Mouse (Mus musculus): Measurements from ENCODE around the gene Cep89. TPM values are rescaled to one million over a fixed set of nuclear protein-coding genes. Genes with fewer than 3 reads are reported as not detected.

Gene Cep89
- polyA plus RNA-seq (2014; fragmentation: Nextera tagmentation; extraction: Ambion mirVana) = 39.6 and 46.6 TPM in 2 replicates

GRCm38 (mm10) chr7:35396542-35397168 lies at the start of gene Cep89, which contains the start of gene Faap24:
Gene Cep89 (plus strand): TSS chr7:35397035.
Gene Faap24 (minus strand): TSS chr7:35396836.
- Histone ChIP-seq H3K4me2 (replicated peaks; ENCODE audit: low read depth, low read length) (peak within 1 kb of the TSS; percentile 91), H3K27me3 (ENCODE audit: control insufficient read depth, insufficient read depth, low read length) (no peaks in the 10 kb centered on the region), H3K4me3 (ENCODE audit: low read depth, low read length) (peak within 1 kb of the TSS; percentile 55), H3K27ac (ENCODE audit: low read length) (0 out of 2 replicates have a peak within 1 kb of the TSS, but pooled peaks have one; percentile 8), H3K9me3 (ENCODE audit: control insufficient read depth, low read depth, low read length) (no peaks in the 10 kb centered on the region), H3K9ac (replicated peaks; ENCODE audit: low read depth, low read length) (peak within 1 kb of the TSS; percentile 43), H3K4me1 (ENCODE audit: control insufficient read depth, insufficient read depth, low read length) (peaks cover 12% of the 10 kb centered on the region), H3K36me3 (ENCODE audit: control insufficient read depth, insufficient read depth, low read length) (peaks cover 17% of the 10 kb centered on the region; the same call in 1 of the 2 replicates)
- peak; percentile 97 for ATAC-seq (ENCODE audit: insufficient number of reproducible peaks, insufficient read depth, low FRiP score, low read depth)
- under 1% methylated on average over 28 of the region's 28 CpGs for WGBS

DNA sequence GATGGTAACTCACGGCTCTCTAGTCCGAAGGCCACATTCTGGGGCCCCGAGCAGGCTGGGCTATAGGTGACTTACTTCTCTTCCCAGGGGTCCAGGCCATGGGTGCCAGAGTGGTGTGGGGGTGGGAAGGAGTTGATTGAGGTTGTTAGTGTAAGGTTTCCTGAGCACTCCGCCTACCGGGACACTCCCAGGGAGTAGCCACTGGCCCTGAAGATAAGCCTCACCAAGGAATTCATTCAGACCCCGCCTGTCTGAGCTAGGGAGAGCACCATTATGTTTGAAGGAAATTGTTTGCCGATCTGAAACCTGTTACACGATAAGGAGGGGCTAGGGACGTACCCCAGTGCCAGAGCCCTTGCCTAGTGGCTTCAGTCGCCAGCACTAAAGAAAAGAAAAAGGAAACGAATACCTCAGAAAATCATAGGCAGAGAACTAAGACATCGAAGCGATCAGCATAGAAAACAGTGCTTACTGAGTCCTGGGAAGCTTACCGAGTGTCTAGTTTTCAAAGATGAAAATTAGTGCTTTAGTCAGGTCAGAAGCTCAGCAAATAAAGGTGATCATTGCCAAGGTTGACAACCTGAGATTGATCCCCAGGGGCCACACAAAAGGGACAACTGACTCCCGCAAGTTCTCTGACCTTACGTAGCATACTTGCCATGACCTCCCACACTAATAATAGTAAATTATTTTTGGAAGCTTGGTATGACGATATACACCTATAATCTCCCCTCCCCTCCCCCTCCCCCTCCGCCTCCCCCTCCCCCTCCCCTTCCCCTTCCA lies 48.7 kb upstream of the Cep89 start:
- no peaks in the 10 kb centered on the region for H3K9me3 ChIP-seq (ENCODE audit: control insufficient read depth, low read depth, low read length)
- no peaks in the 10 kb centered on the region for H3K27me3 ChIP-seq (ENCODE audit: control insufficient read depth, insufficient read depth, low read length)
- H3K4me3 ChIP-seq (ENCODE audit: low read depth, low read length) = no peak overlapping the region
- no peaks in the 10 kb centered on the region for H3K4me1 ChIP-seq (ENCODE audit: control insufficient read depth, insufficient read depth, low read length)
- H3K9ac ChIP-seq (replicated peaks; ENCODE audit: low read depth, low read length) = no peak overlapping the region
- peak overlapping the region; percentile 61; the same call in 1 of the 2 replicates for H3K27ac ChIP-seq (ENCODE audit: low read length)
- ATAC-seq (ENCODE audit: insufficient number of reproducible peaks, insufficient read depth, low FRiP score, low read depth) = peak; percentile 82
- H3K4me2 ChIP-seq (replicated peaks; ENCODE audit: low read depth, low read length) = 0 out of 2 replicates have a peak overlapping the region, but pooled peaks have one; percentile 1
- no peaks in the 10 kb centered on the region for H3K36me3 ChIP-seq (ENCODE audit: control insufficient read depth, insufficient read depth, low read length)
- WGBS = 45% methylated on average over 18 of the region's 18 CpGs

GRCm38 (mm10) chr7:35349022-35349421 lies 47.8 kb upstream of the Cep89 start:
- Histone ChIP-seq H3K27me3 (ENCODE audit: control insufficient read depth, insufficient read depth, low read length) (no peaks in the 10 kb centered on the region), H3K9ac (replicated peaks; ENCODE audit: low read depth, low read length) (no peak overlapping the region), H3K4me3 (ENCODE audit: low read depth, low read length) (no peak overlapping the region), H3K9me3 (ENCODE audit: control insufficient read depth, low read depth, low read length) (no peaks in the 10 kb centered on the region), H3K36me3 (ENCODE audit: control insufficient read depth, insufficient read depth, low read length) (no peaks in the 10 kb centered on the region), H3K27ac (ENCODE audit: low read length) (peak overlapping the region; percentile 39; the same call in 1 of the 2 replicates), H3K4me2 (replicated peaks; ENCODE audit: low read depth, low read length) (no peak overlapping the region), H3K4me1 (ENCODE audit: control insufficient read depth, insufficient read depth, low read length) (no peaks in the 10 kb centered on the region)
- 83% methylated on average over 4 of the region's 4 CpGs for WGBS
- ATAC-seq (ENCODE audit: insufficient number of reproducible peaks, insufficient read depth, low FRiP score, low read depth) = no peak

GRCm38 (mm10) chr7:35349886-35350684 lies 46.8 kb upstream of the Cep89 start:
- H3K27ac ChIP-seq (ENCODE audit: low read length) = peak overlapping the region; percentile 61; the same call in 1 of the 2 replicates
- no peaks in the 10 kb centered on the region for H3K27me3 ChIP-seq (ENCODE audit: control insufficient read depth, insufficient read depth, low read length)
- 76% methylated on average over 8 of the region's 8 CpGs for WGBS
- H3K4me1 ChIP-seq (ENCODE audit: control insufficient read depth, insufficient read depth, low read length) = no peaks in the 10 kb centered on the region
- no peaks in the 10 kb centered on the region for H3K9me3 ChIP-seq (ENCODE audit: control insufficient read depth, low read depth, low read length)
- no peak overlapping the region for H3K4me3 ChIP-seq (ENCODE audit: low read depth, low read length)
- no peak overlapping the region for H3K4me2 ChIP-seq (replicated peaks; ENCODE audit: low read depth, low read length)
- H3K36me3 ChIP-seq (ENCODE audit: control insufficient read depth, insufficient read depth, low read length) = no peaks in the 10 kb centered on the region
- H3K9ac ChIP-seq (replicated peaks; ENCODE audit: low read depth, low read length) = no peak overlapping the region
- no peak for ATAC-seq (ENCODE audit: insufficient number of reproducible peaks, insufficient read depth, low FRiP score, low read depth)

GRCm38 (mm10) chr7:35351155-35351554 lies 45.7 kb upstream of the Cep89 start:
- H3K9ac ChIP-seq (replicated peaks; ENCODE audit: low read depth, low read length) = no peak overlapping the region
- H3K27ac ChIP-seq (ENCODE audit: low read length) = no peak overlapping the region
- H3K4me1 ChIP-seq (ENCODE audit: control insufficient read depth, insufficient read depth, low read length) = no peaks in the 10 kb centered on the region
- H3K9me3 ChIP-seq (ENCODE audit: control insufficient read depth, low read depth, low read length) = no peaks in the 10 kb centered on the region
- no peaks in the 10 kb centered on the region for H3K36me3 ChIP-seq (ENCODE audit: control insufficient read depth, insufficient read depth, low read length)
- no peak overlapping the region for H3K4me2 ChIP-seq (replicated peaks; ENCODE audit: low read depth, low read length)
- no peak overlapping the region for H3K4me3 ChIP-seq (ENCODE audit: low read depth, low read length)
- no peaks in the 10 kb centered on the region for H3K27me3 ChIP-seq (ENCODE audit: control insufficient read depth, insufficient read depth, low read length)
- 85% methylated on average over 3 of the region's 3 CpGs for WGBS
- no peak for ATAC-seq (ENCODE audit: insufficient number of reproducible peaks, insufficient read depth, low FRiP score, low read depth)

GRCm38 (mm10) chr7:35353306-35353705 lies 43.5 kb upstream of the Cep89 start:
- Histone ChIP-seq H3K4me2 (replicated peaks; ENCODE audit: low read depth, low read length) (no peak overlapping the region), H3K27me3 (ENCODE audit: control insufficient read depth, insufficient read depth, low read length) (no peaks in the 10 kb centered on the region), H3K4me3 (ENCODE audit: low read depth, low read length) (no peak overlapping the region), H3K9ac (replicated peaks; ENCODE audit: low read depth, low read length) (no peak overlapping the region), H3K27ac (ENCODE audit: low read length) (no peak overlapping the region), H3K36me3 (ENCODE audit: control insufficient read depth, insufficient read depth, low read length) (no peaks in the 10 kb centered on the region), H3K4me1 (ENCODE audit: control insufficient read depth, insufficient read depth, low read length) (no peaks in the 10 kb centered on the region), H3K9me3 (ENCODE audit: control insufficient read depth, low read depth, low read length) (no peaks in the 10 kb centered on the region)
- ATAC-seq (ENCODE audit: insufficient number of reproducible peaks, insufficient read depth, low FRiP score, low read depth) = no peak
- 92% methylated on average over 15 of the region's 15 CpGs for WGBS

GRCm38 (mm10) chr7:35355303-35355872 lies 41.4 kb upstream of the Cep89 start:
- no peak overlapping the region for H3K9ac ChIP-seq (replicated peaks; ENCODE audit: low read depth, low read length)
- H3K4me2 ChIP-seq (replicated peaks; ENCODE audit: low read depth, low read length) = no peak overlapping the region
- no peak overlapping the region for H3K4me3 ChIP-seq (ENCODE audit: low read depth, low read length)
- no peaks in the 10 kb centered on the region for H3K9me3 ChIP-seq (ENCODE audit: control insufficient read depth, low read depth, low read length)
- H3K36me3 ChIP-seq (ENCODE audit: control insufficient read depth, insufficient read depth, low read length) = no peaks in the 10 kb centered on the region
- no peak overlapping the region for H3K27ac ChIP-seq (ENCODE audit: low read length)
- WGBS = 40% methylated on average over 5 of the region's 5 CpGs
- ATAC-seq (ENCODE audit: insufficient number of reproducible peaks, insufficient read depth, low FRiP score, low read depth) = no peak
- no peaks in the 10 kb centered on the region for H3K27me3 ChIP-seq (ENCODE audit: control insufficient read depth, insufficient read depth, low read length)
- no peaks in the 10 kb centered on the region for H3K4me1 ChIP-seq (ENCODE audit: control insufficient read depth, insufficient read depth, low read length)

DNA sequence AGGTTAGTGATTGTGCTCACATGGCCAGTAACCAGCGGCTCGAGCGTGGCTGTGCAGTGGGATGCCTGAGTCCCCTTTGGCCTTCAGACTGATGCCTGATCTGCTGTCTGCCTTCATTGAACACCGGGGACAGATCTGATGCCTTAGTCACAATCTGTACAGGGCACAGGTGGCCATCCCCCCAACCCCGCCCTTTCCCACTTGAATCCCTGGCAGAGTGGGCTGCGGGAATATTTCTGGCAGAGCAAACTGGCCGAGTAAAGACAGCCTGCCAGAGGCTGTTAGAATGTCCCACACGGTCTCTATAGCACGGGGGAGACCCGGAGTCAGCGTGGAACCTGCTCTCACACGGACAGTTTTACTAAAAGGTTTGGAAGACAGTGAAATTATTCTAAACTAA lies 39.2 kb upstream of the Cep89 start:
- Histone ChIP-seq H3K4me2 (replicated peaks; ENCODE audit: low read depth, low read length) (no peak overlapping the region), H3K9me3 (ENCODE audit: control insufficient read depth, low read depth, low read length) (no peaks in the 10 kb centered on the region), H3K27me3 (ENCODE audit: control insufficient read depth, insufficient read depth, low read length) (no peaks in the 10 kb centered on the region), H3K36me3 (ENCODE audit: control insufficient read depth, insufficient read depth, low read length) (no peaks in the 10 kb centered on the region), H3K9ac (replicated peaks; ENCODE audit: low read depth, low read length) (no peak overlapping the region), H3K27ac (ENCODE audit: low read length) (no peak overlapping the region), H3K4me1 (ENCODE audit: control insufficient read depth, insufficient read depth, low read length) (no peaks in the 10 kb centered on the region), H3K4me3 (ENCODE audit: low read depth, low read length) (no peak overlapping the region)
- ATAC-seq (ENCODE audit: insufficient number of reproducible peaks, insufficient read depth, low FRiP score, low read depth) = no peak
- WGBS = 87% methylated on average over 12 of the region's 12 CpGs
